Mouse (Mus musculus): ENCODE data around the gene Chic2. TPM values are rescaled to one million over a fixed set of nuclear protein-coding genes. Genes with fewer than 3 reads are reported as not detected.
A peak's percentile ranks its signal among the peaks of the same experiment; 100 is the strongest.

Chic2 gene
- polyA plus RNA-seq, 1 experiment from 2014 or later: 46.8 TPM

DNA sequence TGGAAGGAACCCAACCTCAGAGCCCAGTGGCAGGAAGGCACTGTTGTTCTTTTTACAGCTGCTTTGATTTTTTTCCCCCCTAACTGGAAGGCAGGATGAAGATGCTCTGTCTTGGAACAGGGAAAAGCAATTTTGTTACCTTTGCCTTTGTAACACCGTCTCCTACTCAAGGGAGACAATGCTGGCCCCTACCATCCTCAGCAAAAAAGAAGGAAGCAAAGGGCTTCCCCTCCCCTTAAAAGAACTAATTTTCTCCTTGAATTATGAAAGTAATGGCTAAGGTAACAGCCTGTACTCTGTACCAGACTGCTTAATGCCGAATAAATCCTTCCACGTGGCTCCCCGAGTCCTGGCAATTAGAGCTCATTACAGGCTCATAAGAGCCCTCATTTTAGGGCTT, 28.0 kb upstream of the Chic2 start:
- Histone ChIP-seq H3K36me3 (ENCODE audit: control insufficient read depth, insufficient read depth, low read length) (no peaks in the 10 kb centered on the region), H3K9ac (ENCODE audit: low read length) (no peak overlapping the region), H3K27ac (ENCODE audit: low read depth, low read length) (no peak overlapping the region), H3K4me3 (ENCODE audit: low read depth, low read length) (no peak overlapping the region), H3K4me2 (ENCODE audit: low read depth) (no peak overlapping the region), H3K27me3 (ENCODE audit: control insufficient read depth, insufficient read depth, low read length) (peaks cover 92% of the 10 kb centered on the region), H3K4me1 (ENCODE audit: control insufficient read depth, insufficient read depth, low read length) (peaks cover 21% of the 10 kb centered on the region), H3K9me3 (ENCODE audit: control insufficient read depth, low read length) (no peaks in the 10 kb centered on the region)
- ATAC-seq (ENCODE audit: insufficient read depth, low FRiP score, low TSS enrichment) (no peak), DNase-seq (ENCODE audit: low spot score) (no peak)
- WGBS: 2% methylated on average over 4 of the region's 4 CpGs

DNA sequence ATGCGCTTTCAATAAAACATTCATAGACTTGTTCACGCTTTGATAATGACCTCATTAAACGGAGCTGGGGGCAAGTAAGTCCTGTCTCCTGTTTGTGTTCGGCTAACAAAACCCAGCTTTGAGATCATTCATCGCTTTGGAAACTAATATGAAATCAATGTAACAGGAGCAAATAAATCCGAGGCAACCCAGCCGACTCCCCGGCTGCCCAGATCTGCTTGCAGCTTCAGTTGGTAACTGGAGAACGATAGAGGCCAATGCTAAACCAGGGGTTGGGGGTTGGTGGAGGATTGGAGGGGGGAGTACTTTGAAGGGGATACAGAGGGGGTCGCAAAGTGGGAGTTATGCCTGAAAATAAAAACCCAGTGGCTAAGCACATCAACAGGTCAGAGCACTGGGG, 27.4 kb upstream of the Chic2 start:
- Histone ChIP-seq H3K9ac (ENCODE audit: low read length) (no peak overlapping the region), H3K36me3 (ENCODE audit: control insufficient read depth, insufficient read depth, low read length) (no peaks in the 10 kb centered on the region), H3K4me3 (ENCODE audit: low read depth, low read length) (no peak overlapping the region), H3K27ac (ENCODE audit: low read depth, low read length) (no peak overlapping the region), H3K4me1 (ENCODE audit: control insufficient read depth, insufficient read depth, low read length) (peaks cover 25% of the 10 kb centered on the region), H3K9me3 (ENCODE audit: control insufficient read depth, low read length) (no peaks in the 10 kb centered on the region), H3K4me2 (ENCODE audit: low read depth) (peak overlapping the region; percentile 3; the same call in 1 of the 2 replicates), H3K27me3 (ENCODE audit: control insufficient read depth, insufficient read depth, low read length) (peaks cover 91% of the 10 kb centered on the region)
- DNase-seq (ENCODE audit: low spot score) (peak; percentile 52), ATAC-seq (ENCODE audit: insufficient read depth, low FRiP score, low TSS enrichment) (peak; percentile 3; the same call in 1 of the 2 replicates)
- under 1% methylated on average over 10 of the region's 10 CpGs for WGBS

DNA sequence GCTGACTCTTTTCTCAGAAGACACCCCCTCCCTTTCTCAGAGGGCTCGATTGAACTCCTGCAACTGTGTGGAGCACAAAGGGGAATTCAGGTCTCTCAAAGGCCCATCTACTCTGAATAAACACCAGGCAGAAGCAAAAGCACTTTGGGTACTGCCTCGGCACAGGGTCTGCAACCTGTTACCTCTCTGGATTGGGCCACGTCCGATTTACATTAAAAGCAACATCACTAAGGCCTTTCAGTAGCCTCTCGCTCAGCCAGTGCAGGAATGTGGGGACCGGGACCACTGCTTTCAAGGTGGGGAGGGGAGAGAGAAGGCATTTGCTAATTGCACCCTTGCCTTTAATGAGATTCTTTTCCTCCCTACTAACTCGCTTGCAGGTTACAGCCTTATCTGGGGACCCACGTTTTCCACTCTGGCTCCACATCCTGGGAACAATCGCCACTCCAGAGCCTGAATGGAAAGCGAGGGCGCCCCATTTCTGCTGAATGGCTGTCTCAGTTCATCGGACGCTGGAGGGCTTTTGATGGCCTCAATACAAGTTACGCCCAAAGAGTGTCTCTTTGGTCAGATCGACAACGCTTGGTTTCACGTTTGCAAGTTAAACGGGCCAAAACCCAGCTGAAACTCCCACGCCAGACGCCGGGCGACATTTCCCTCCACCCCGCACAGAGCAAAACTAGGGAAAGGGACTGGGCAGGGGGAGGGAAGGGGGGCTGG, 26.2 kb upstream of the Chic2 start:
- peaks cover 86% of the 10 kb centered on the region for H3K27me3 ChIP-seq (ENCODE audit: control insufficient read depth, insufficient read depth, low read length)
- peaks cover 27% of the 10 kb centered on the region for H3K4me1 ChIP-seq (ENCODE audit: control insufficient read depth, insufficient read depth, low read length)
- no peak overlapping the region for H3K9ac ChIP-seq (ENCODE audit: low read length)
- no peak overlapping the region for H3K4me3 ChIP-seq (ENCODE audit: low read depth, low read length)
- peak overlapping the region; percentile 33 for H3K4me2 ChIP-seq (ENCODE audit: low read depth)
- under 1% methylated on average over 23 of the region's 23 CpGs for WGBS
- DNase-seq (ENCODE audit: low spot score): peak; percentile 59
- ATAC-seq (ENCODE audit: insufficient read depth, low FRiP score, low TSS enrichment): peak; percentile 24
- no peaks in the 10 kb centered on the region for H3K36me3 ChIP-seq (ENCODE audit: control insufficient read depth, insufficient read depth, low read length)
- peak overlapping the region; percentile 35; the same call in 1 of the 2 replicates for H3K27ac ChIP-seq (ENCODE audit: low read depth, low read length)
- H3K9me3 ChIP-seq (ENCODE audit: control insufficient read depth, low read length): no peaks in the 10 kb centered on the region

GRCm38 (mm10) chr5:75070132-75070531, 25.6 kb upstream of the Chic2 start:
- no peak overlapping the region; the same call in 1 of the 2 replicates for H3K4me2 ChIP-seq (ENCODE audit: low read depth)
- H3K4me3 ChIP-seq (ENCODE audit: low read depth, low read length): no peak overlapping the region
- ATAC-seq (ENCODE audit: insufficient read depth, low FRiP score, low TSS enrichment): peak; percentile 68
- under 1% methylated on average over 11 of the region's 13 CpGs for WGBS
- H3K36me3 ChIP-seq (ENCODE audit: control insufficient read depth, insufficient read depth, low read length): no peaks in the 10 kb centered on the region
- H3K4me1 ChIP-seq (ENCODE audit: control insufficient read depth, insufficient read depth, low read length): peaks cover 27% of the 10 kb centered on the region
- peaks cover 80% of the 10 kb centered on the region for H3K27me3 ChIP-seq (ENCODE audit: control insufficient read depth, insufficient read depth, low read length)
- no peak overlapping the region for H3K27ac ChIP-seq (ENCODE audit: low read depth, low read length)
- peak; percentile 72 for DNase-seq (ENCODE audit: low spot score)
- no peak overlapping the region for H3K9ac ChIP-seq (ENCODE audit: low read length)
- H3K9me3 ChIP-seq (ENCODE audit: control insufficient read depth, low read length): 0 out of 2 replicates have a peak, but pooled peaks cover 3% of the 10 kb centered on the region

DNA sequence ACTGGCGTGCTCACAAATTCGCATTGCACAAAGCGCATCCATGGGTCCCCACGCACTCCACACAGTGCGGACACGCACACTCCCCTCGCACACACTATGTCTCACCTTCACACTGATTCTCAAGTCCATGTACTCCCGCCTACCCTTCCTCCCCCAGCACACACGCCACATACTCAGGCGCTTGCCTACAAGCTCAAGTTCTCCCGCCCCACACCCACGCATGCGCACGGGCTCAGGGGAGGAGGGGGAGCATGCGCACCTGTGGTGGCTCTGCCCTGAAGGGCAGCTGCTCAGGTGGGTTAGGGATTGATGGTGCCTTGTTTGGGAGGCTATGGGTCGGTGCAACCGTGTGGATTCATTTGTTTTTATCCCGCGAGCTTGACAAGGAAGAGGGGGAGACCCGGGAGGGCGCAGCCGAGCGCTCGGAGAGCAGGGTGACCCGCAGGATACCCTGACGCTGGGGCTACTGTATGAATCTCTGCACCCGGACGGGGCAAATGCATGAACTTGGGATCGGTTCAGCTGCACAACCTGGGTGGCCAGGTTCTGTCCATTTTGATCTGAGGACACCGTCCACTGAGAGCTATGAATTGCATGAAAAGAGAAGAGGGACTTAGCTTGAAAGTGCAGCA, 22.7 kb upstream of the Chic2 start:
- DNase-seq (ENCODE audit: low spot score): peak; percentile 74
- Histone ChIP-seq H3K36me3 (ENCODE audit: control insufficient read depth, insufficient read depth, low read length) (no peaks in the 10 kb centered on the region), H3K4me2 (ENCODE audit: low read depth) (peak overlapping the region; percentile 76), H3K27me3 (ENCODE audit: control insufficient read depth, insufficient read depth, low read length) (peaks cover 56% of the 10 kb centered on the region), H3K27ac (ENCODE audit: low read depth, low read length) (no peak overlapping the region), H3K9me3 (ENCODE audit: control insufficient read depth, low read length) (0 out of 2 replicates have a peak, but pooled peaks cover 3% of the 10 kb centered on the region), H3K9ac (ENCODE audit: low read length) (peak overlapping the region; percentile 32), H3K4me1 (ENCODE audit: control insufficient read depth, insufficient read depth, low read length) (peaks cover 20% of the 10 kb centered on the region), H3K4me3 (ENCODE audit: low read depth, low read length) (peak overlapping the region; percentile 40)
- ATAC-seq (ENCODE audit: insufficient read depth, low FRiP score, low TSS enrichment): no peak
- WGBS: under 1% methylated on average over 30 of the region's 30 CpGs

- no peak for ATAC-seq (ENCODE audit: insufficient read depth, low FRiP score, low TSS enrichment)
- Histone ChIP-seq H3K27me3 (ENCODE audit: control insufficient read depth, insufficient read depth, low read length) (peaks cover 50% of the 10 kb centered on the region), H3K4me3 (ENCODE audit: low read depth, low read length) (peak overlapping the region; percentile 40; the same call in 1 of the 2 replicates), H3K9me3 (ENCODE audit: control insufficient read depth, low read length) (0 out of 2 replicates have a peak, but pooled peaks cover 3% of the 10 kb centered on the region), H3K9ac (ENCODE audit: low read length) (no peak overlapping the region), H3K4me2 (ENCODE audit: low read depth) (peak overlapping the region; percentile 76), H3K27ac (ENCODE audit: low read depth, low read length) (no peak overlapping the region), H3K4me1 (ENCODE audit: control insufficient read depth, insufficient read depth, low read length) (peaks cover 20% of the 10 kb centered on the region), H3K36me3 (ENCODE audit: control insufficient read depth, insufficient read depth, low read length) (no peaks in the 10 kb centered on the region)
- DNase-seq (ENCODE audit: low spot score): no peak
- WGBS: 5% methylated on average over 10 of the region's 10 CpGs
These were observed 22.1 kb upstream of the Chic2 start for GRCm38 (mm10) chr5:75066715-75067114.

DNA sequence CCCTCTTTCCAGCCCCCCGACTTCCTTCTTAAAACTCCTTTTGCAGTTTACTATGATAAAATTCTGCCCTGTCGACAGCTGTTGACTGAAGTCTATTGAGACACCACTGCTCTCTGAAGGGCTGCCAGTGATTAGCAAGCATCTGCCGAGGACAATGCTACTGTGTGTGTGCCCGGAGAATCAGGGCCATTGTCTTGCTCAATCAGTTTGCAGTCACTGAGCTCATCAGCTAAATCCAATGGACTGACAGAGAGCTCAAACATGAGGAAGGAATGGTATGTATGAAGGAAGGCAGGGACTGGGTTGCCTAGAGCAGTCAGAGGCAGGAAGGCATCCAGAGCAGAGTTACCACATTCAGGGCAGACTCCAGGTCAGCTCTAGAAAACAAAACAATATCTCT, 18.6 kb upstream of the Chic2 start:
- Histone ChIP-seq H3K4me1 (ENCODE audit: control insufficient read depth, insufficient read depth, low read length) (peaks cover 5% of the 10 kb centered on the region), H3K27ac (ENCODE audit: low read depth, low read length) (no peak overlapping the region), H3K27me3 (ENCODE audit: control insufficient read depth, insufficient read depth, low read length) (peaks cover 23% of the 10 kb centered on the region), H3K4me2 (ENCODE audit: low read depth) (no peak overlapping the region), H3K4me3 (ENCODE audit: low read depth, low read length) (no peak overlapping the region), H3K9me3 (ENCODE audit: control insufficient read depth, low read length) (0 out of 2 replicates have a peak, but pooled peaks cover 3% of the 10 kb centered on the region), H3K9ac (ENCODE audit: low read length) (no peak overlapping the region), H3K36me3 (ENCODE audit: control insufficient read depth, insufficient read depth, low read length) (no peaks in the 10 kb centered on the region)
- DNase-seq (ENCODE audit: low spot score) (no peak), ATAC-seq (ENCODE audit: insufficient read depth, low FRiP score, low TSS enrichment) (no peak)
- WGBS: 42% methylated on average over 4 of the region's 4 CpGs

- no peak overlapping the region for H3K27ac ChIP-seq (ENCODE audit: low read depth, low read length)
- no peaks in the 10 kb centered on the region for H3K36me3 ChIP-seq (ENCODE audit: control insufficient read depth, insufficient read depth, low read length)
- no peaks in the 10 kb centered on the region for H3K4me1 ChIP-seq (ENCODE audit: control insufficient read depth, insufficient read depth, low read length)
- DNase-seq (ENCODE audit: low spot score) (no peak), ATAC-seq (ENCODE audit: insufficient read depth, low FRiP score, low TSS enrichment) (no peak)
- WGBS: 79% methylated on average over 4 of the region's 4 CpGs
- H3K4me3 ChIP-seq (ENCODE audit: low read depth, low read length): no peak overlapping the region
- no peaks in the 10 kb centered on the region for H3K9me3 ChIP-seq (ENCODE audit: control insufficient read depth, low read length)
- no peak overlapping the region for H3K9ac ChIP-seq (ENCODE audit: low read length)
- H3K4me2 ChIP-seq (ENCODE audit: low read depth): no peak overlapping the region
- H3K27me3 ChIP-seq (ENCODE audit: control insufficient read depth, insufficient read depth, low read length): no peaks in the 10 kb centered on the region
These were observed 6.5 kb upstream of the Chic2 start for GRCm38 (mm10) chr5:75051109-75051508.
